Mouse (Mus musculus): ENCODE results near the gene Dpf2. TPM values are rescaled to one million over a fixed set of nuclear protein-coding genes. Genes with fewer than 3 reads are reported as not detected.

Gene Dpf2
- total and polyA plus RNA-seq, 2 experiments from 2014 or later = 61.4 to 91.8 TPM

DNA sequence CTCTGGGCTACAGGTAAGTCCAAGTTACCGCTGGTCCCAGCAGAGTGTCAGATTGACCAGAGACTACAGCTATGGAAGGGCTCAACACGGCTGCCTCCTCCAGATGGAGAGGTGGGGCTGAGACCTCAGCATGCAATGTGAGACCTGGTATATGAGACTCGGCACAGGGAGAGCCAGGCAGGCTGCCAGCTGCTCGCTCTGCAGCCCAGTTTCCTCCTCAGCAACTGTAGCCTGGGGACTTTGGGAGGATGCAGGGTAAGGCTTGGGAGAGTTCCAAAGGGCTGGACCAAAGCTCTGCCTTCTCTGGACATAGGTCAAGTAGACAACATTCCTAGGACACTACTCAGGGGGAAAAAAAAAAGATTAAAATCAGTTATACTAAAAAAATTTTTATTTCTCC is 27.4 kb upstream of the Dpf2 start:
- H3K27me3 ChIP-seq (ENCODE audit: control insufficient read depth, insufficient read depth, low read length) = no peaks in the 10 kb centered on the region
- peak; percentile 63; the same call in 1 of the 2 replicates for TF ChIP-seq EP300 (IDR thresholded peaks at IDR 0.05; ENCODE audit: low read depth)
- TF ChIP-seq CTCF (IDR thresholded peaks at IDR 0.05; ENCODE audit: low read depth) = no peak
- no peak overlapping the region for H3K4me3 ChIP-seq (ENCODE audit: low read depth, low read length)
- no peaks in the 10 kb centered on the region for H3K9me3 ChIP-seq (replicated peaks; ENCODE audit: control insufficient read depth, low read length)
- no peak overlapping the region for H3K9ac ChIP-seq (replicated peaks; ENCODE audit: low read depth, low read length)
- peaks cover 46% of the 10 kb centered on the region for H3K4me1 ChIP-seq (ENCODE audit: control insufficient read depth, insufficient read depth)
- H3K36me3 ChIP-seq (replicated peaks; ENCODE audit: control insufficient read depth, insufficient read depth, low read length) = peaks cover 8% of the 10 kb centered on the region
- DNase-seq (ENCODE audit: low spot score) (peak; percentile 57), ATAC-seq (ENCODE audit: insufficient read depth, low read depth) (peak; percentile 36)
- H3K27ac ChIP-seq (ENCODE audit: low read depth) = peak overlapping the region; percentile 75
- WGBS = 24% methylated on average over 4 of the region's 4 CpGs
- no peak overlapping the region for H3K4me2 ChIP-seq (ENCODE audit: low read depth, low read length)

DNA sequence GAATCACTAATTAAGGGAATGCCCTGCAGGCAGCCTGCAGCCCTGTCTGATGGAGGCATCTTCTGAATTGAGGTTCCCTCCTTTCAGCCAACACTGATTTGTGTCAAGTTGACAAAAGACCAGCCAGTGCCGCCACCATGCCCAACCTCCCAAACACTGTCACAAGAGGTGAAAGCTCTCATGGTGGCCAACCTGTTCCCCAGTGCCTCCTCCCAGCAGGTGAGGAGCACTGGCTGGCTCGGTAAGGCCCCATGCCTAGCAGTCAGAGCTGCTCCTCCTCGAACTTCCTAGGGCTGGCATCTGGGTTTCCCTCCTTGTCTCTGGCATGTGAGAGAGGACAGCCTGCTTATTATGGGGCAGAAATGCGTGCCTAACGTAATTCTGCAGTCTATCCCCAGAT is 26.9 kb upstream of the Dpf2 start:
- Histone ChIP-seq H3K4me1 (ENCODE audit: control insufficient read depth, insufficient read depth) (peaks cover 44% of the 10 kb centered on the region), H3K4me3 (ENCODE audit: low read depth, low read length) (no peak overlapping the region)

DNA sequence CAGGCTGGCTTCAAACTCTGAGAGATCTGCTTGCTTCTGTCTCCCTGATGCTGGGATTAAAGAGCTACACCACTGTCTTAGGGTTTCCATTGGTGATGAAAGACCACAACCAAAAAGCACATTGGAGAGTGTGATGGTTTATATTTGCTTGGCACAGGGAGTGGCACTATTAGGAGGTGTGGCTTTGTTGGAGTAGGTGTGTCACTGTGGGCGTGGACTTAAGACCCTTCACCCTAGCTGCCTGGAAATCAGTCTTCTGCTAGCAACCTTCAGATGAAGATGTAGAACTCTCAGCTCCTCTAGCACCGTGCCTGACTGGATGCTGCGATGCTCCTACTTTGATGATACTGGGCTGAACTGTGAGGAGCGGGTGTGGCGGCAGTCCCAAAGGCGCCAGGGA is 25.7 kb upstream of the Dpf2 start:
- WGBS = 87% methylated on average over 6 of the region's 6 CpGs
- H3K36me3 ChIP-seq (replicated peaks; ENCODE audit: control insufficient read depth, insufficient read depth, low read length) = peaks cover 8% of the 10 kb centered on the region
- TF ChIP-seq CTCF (IDR thresholded peaks at IDR 0.05; ENCODE audit: low read depth) = no peak
- TF ChIP-seq EP300 (IDR thresholded peaks at IDR 0.05; ENCODE audit: low read depth) = no peak
- peak overlapping the region; percentile 49; the same call in 1 of the 2 replicates for H3K27ac ChIP-seq (ENCODE audit: low read depth)
- DNase-seq (ENCODE audit: low spot score) (no peak), ATAC-seq (ENCODE audit: insufficient read depth, low read depth) (no peak)
- H3K27me3 ChIP-seq (ENCODE audit: control insufficient read depth, insufficient read depth, low read length) = no peaks in the 10 kb centered on the region
- H3K9me3 ChIP-seq (replicated peaks; ENCODE audit: control insufficient read depth, low read length) = no peaks in the 10 kb centered on the region
- no peak overlapping the region for H3K4me3 ChIP-seq (ENCODE audit: low read depth, low read length)
- no peak overlapping the region for H3K9ac ChIP-seq (replicated peaks; ENCODE audit: low read depth, low read length)
- H3K4me1 ChIP-seq (ENCODE audit: control insufficient read depth, insufficient read depth) = peaks cover 32% of the 10 kb centered on the region
- no peak overlapping the region for H3K4me2 ChIP-seq (ENCODE audit: low read depth, low read length)

More for the DNA sequence above, 26.9 kb upstream of the Dpf2 start:
- 71% methylated on average over 5 of the region's 5 CpGs for WGBS
- Histone ChIP-seq H3K36me3 (replicated peaks; ENCODE audit: control insufficient read depth, insufficient read depth, low read length) (peaks cover 8% of the 10 kb centered on the region), H3K9me3 (replicated peaks; ENCODE audit: control insufficient read depth, low read length) (no peaks in the 10 kb centered on the region), H3K9ac (replicated peaks; ENCODE audit: low read depth, low read length) (no peak overlapping the region), H3K27ac (ENCODE audit: low read depth) (peak overlapping the region; percentile 47; the same call in 1 of the 2 replicates), H3K27me3 (ENCODE audit: control insufficient read depth, insufficient read depth, low read length) (no peaks in the 10 kb centered on the region), H3K4me2 (ENCODE audit: low read depth, low read length) (no peak overlapping the region)
- ATAC-seq (ENCODE audit: insufficient read depth, low read depth) = no peak
- TF ChIP-seq EP300 (IDR thresholded peaks at IDR 0.05; ENCODE audit: low read depth) = no peak
- DNase-seq (ENCODE audit: low spot score) = no peak

DNA sequence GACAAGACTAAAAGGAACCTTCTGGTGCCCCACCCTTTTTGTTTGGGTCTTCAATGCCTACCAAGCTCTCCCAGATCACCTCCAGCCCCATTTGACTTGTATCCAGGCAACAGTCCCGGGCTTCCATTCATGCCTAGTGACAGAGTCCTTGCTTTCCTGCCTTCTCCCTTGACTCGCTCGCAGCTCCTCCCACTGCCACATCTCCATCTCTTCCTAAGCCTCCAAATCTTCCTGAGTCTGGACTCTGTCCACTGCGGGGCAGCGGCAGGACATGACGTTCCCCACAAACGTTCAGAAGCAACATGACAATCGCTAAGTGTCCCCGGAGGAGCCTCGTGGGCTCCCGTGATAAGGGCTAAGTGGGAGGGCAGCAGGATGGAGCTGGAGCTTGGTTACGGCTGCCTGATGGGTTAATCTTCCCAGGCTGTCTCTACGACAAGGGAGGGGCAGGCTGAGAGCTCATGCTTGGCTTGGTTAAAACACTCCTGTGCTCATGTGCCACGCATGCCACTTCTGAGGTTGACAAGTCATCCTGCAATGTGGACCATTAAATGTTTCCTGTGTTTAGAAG is 25.1 kb upstream of the Dpf2 start:
- no peak for TF ChIP-seq CTCF (IDR thresholded peaks at IDR 0.05; ENCODE audit: low read depth)
- TF ChIP-seq EP300 (IDR thresholded peaks at IDR 0.05; ENCODE audit: low read depth) = no peak
- H3K27ac ChIP-seq (ENCODE audit: low read depth) = peak overlapping the region; percentile 49
- peak; percentile 57 for DNase-seq (ENCODE audit: low spot score)
- 5% methylated on average over 14 of the region's 14 CpGs for WGBS
- no peak overlapping the region for H3K4me3 ChIP-seq (ENCODE audit: low read depth, low read length)
- H3K36me3 ChIP-seq (replicated peaks; ENCODE audit: control insufficient read depth, insufficient read depth, low read length) = peaks cover 8% of the 10 kb centered on the region
- peak; percentile 31 for ATAC-seq (ENCODE audit: insufficient read depth, low read depth)
- H3K4me1 ChIP-seq (ENCODE audit: control insufficient read depth, insufficient read depth) = peaks cover 31% of the 10 kb centered on the region
- no peaks in the 10 kb centered on the region for H3K9me3 ChIP-seq (replicated peaks; ENCODE audit: control insufficient read depth, low read length)
- H3K27me3 ChIP-seq (ENCODE audit: control insufficient read depth, insufficient read depth, low read length) = no peaks in the 10 kb centered on the region
- no peak overlapping the region for H3K9ac ChIP-seq (replicated peaks; ENCODE audit: low read depth, low read length)
- peak overlapping the region; percentile 30; the same call in 1 of the 2 replicates for H3K4me2 ChIP-seq (ENCODE audit: low read depth, low read length)

DNA sequence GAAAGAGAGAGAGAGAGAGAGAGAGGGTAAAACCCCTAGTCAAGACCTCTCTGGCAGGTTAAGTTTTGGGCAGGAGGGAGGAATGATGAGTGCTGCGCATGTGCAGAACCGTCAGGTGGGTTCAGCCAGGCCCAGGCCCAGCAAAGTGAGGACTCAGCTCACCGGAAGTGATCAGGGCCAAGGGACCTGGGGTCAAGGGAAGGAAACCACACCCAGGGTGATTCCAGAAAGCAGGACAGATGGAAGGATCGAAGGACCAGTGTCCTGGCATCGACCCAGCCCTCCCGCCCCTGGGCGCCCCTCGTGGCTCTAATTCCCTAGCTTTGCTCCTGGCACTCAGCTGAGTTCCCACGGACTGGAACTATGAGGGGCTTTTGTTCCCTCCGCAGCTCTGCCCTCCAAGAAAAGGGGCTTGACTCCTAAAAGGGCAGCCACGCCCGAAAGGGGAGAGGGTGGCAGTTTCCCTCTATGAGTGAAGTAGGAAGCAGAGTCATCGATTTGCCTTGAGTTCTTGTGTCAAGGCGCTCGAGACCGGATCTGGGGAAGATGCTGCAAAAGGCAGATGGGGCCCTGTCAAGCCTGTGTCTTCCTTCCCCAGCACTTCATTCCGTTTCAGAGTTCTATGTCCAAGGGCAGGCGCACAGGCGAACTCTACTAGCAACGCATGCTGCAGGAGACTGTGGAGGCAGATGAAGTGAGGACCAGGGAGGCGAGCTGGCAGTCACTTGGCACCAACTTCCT is 24.5 kb upstream of the Dpf2 start:
- no peak for TF ChIP-seq EP300 (IDR thresholded peaks at IDR 0.05; ENCODE audit: low read depth)
- TF ChIP-seq CTCF (IDR thresholded peaks at IDR 0.05; ENCODE audit: low read depth) = no peak
- peaks cover 8% of the 10 kb centered on the region for H3K36me3 ChIP-seq (replicated peaks; ENCODE audit: control insufficient read depth, insufficient read depth, low read length)
- no peak overlapping the region for H3K4me3 ChIP-seq (ENCODE audit: low read depth, low read length)
- H3K27ac ChIP-seq (ENCODE audit: low read depth) = peak overlapping the region; percentile 49; the same call in 1 of the 2 replicates
- ATAC-seq (ENCODE audit: insufficient read depth, low read depth) = no peak
- no peak overlapping the region for H3K4me2 ChIP-seq (ENCODE audit: low read depth, low read length)
- WGBS = 70% methylated on average over 20 of the region's 21 CpGs
- no peak for DNase-seq (ENCODE audit: low spot score)
- H3K9ac ChIP-seq (replicated peaks; ENCODE audit: low read depth, low read length) = no peak overlapping the region
- no peaks in the 10 kb centered on the region for H3K9me3 ChIP-seq (replicated peaks; ENCODE audit: control insufficient read depth, low read length)
- H3K27me3 ChIP-seq (ENCODE audit: control insufficient read depth, insufficient read depth, low read length) = no peaks in the 10 kb centered on the region
- peaks cover 31% of the 10 kb centered on the region for H3K4me1 ChIP-seq (ENCODE audit: control insufficient read depth, insufficient read depth)
